Mouse (Mus musculus): ENCODE data around the gene Cd82. TPM values are rescaled to one million over a fixed set of nuclear protein-coding genes. Genes with fewer than 3 reads are reported as not detected.

Gene Cd82
- 4.1 and 7.2 TPM in 2 replicates for polyA plus RNA-seq (2016; fragmentation: Nextera tagmentation; extraction: Ambion mirVana)

GRCm38 (mm10) chr2:93462760-93463159 is at the start of gene Cd82:
Gene Cd82, minus strand, starts transcription at chr2:93463140.
- H3K4me3 ChIP-seq, result peak within 1 kb of the TSS; percentile 61
- peak; percentile 61 for DNase-seq (ENCODE audit: low spot score)
- no peaks in the 10 kb centered on the region for H3K9me3 ChIP-seq (replicated peaks)
- peaks cover 36% of the 10 kb centered on the region for H3K27me3 ChIP-seq (ENCODE audit: low read depth, poor library complexity, severe bottlenecking)
- H3K4me1 ChIP-seq, result peaks cover 29% of the 10 kb centered on the region
- 1% methylated on average over 20 of the region's 20 CpGs for WGBS
- no peaks in the 10 kb centered on the region for H3K36me3 ChIP-seq
- H3K27ac ChIP-seq, result peak within 1 kb of the TSS; percentile 75

- Histone ChIP-seq H3K27me3 (ENCODE audit: low read depth, poor library complexity, severe bottlenecking) (peaks cover 16% of the 10 kb centered on the region; the same call in 1 of the 2 replicates), H3K27ac (no peak overlapping the region), H3K36me3 (no peaks in the 10 kb centered on the region), H3K9me3 (replicated peaks) (no peaks in the 10 kb centered on the region), H3K4me3 (no peak overlapping the region), H3K4me1 (peaks cover 18% of the 10 kb centered on the region)
- DNase-seq (ENCODE audit: low spot score), result no peak
- WGBS, result 72% methylated on average over 7 of the region's 7 CpGs
Measured at GRCm38 (mm10) chr2:93512130-93512529, 49.2 kb upstream of the Cd82 start.

GRCm38 (mm10) chr2:93510839-93511238 is 47.9 kb upstream of the Cd82 start:
- no peak overlapping the region for H3K4me3 ChIP-seq
- no peak for DNase-seq (ENCODE audit: low spot score)
- H3K36me3 ChIP-seq, result no peaks in the 10 kb centered on the region
- peaks cover 18% of the 10 kb centered on the region for H3K4me1 ChIP-seq
- no peaks in the 10 kb centered on the region for H3K9me3 ChIP-seq (replicated peaks)
- H3K27me3 ChIP-seq (ENCODE audit: low read depth, poor library complexity, severe bottlenecking), result peaks cover 17% of the 10 kb centered on the region; the same call in 1 of the 2 replicates
- H3K27ac ChIP-seq, result no peak overlapping the region
- 91% methylated on average over 1 of the region's 1 CpGs for WGBS

- H3K27ac ChIP-seq, result no peak overlapping the region
- 79% methylated on average over 12 of the region's 12 CpGs for WGBS
- no peak for DNase-seq (ENCODE audit: low spot score)
- peaks cover 16% of the 10 kb centered on the region for H3K4me1 ChIP-seq
- H3K27me3 ChIP-seq (ENCODE audit: low read depth, poor library complexity, severe bottlenecking), result peaks cover 14% of the 10 kb centered on the region; the same call in 1 of the 2 replicates
- H3K36me3 ChIP-seq, result no peaks in the 10 kb centered on the region
- no peaks in the 10 kb centered on the region for H3K9me3 ChIP-seq (replicated peaks)
- H3K4me3 ChIP-seq, result no peak overlapping the region
Measured at GRCm38 (mm10) chr2:93509777-93510750, 47.1 kb upstream of the Cd82 start.

- no peak for DNase-seq (ENCODE audit: low spot score)
- WGBS, result 83% methylated on average over 6 of the region's 6 CpGs
- peaks cover 19% of the 10 kb centered on the region; the same call in 1 of the 2 replicates for H3K27me3 ChIP-seq (ENCODE audit: low read depth, poor library complexity, severe bottlenecking)
- H3K4me1 ChIP-seq, result peaks cover 46% of the 10 kb centered on the region
- H3K9me3 ChIP-seq (replicated peaks), result no peaks in the 10 kb centered on the region
- no peaks in the 10 kb centered on the region for H3K36me3 ChIP-seq
- H3K27ac ChIP-seq, result no peak overlapping the region
- H3K4me3 ChIP-seq, result no peak overlapping the region
Measured at GRCm38 (mm10) chr2:93505091-93505490, 42.2 kb upstream of the Cd82 start.

GRCm38 (mm10) chr2:93503353-93503752 is 40.4 kb upstream of the Cd82 start:
- Histone ChIP-seq H3K4me3 (no peak overlapping the region), H3K4me1 (peaks cover 46% of the 10 kb centered on the region), H3K36me3 (no peaks in the 10 kb centered on the region), H3K9me3 (replicated peaks) (no peaks in the 10 kb centered on the region), H3K27me3 (ENCODE audit: low read depth, poor library complexity, severe bottlenecking) (peaks cover 20% of the 10 kb centered on the region; the same call in 1 of the 2 replicates), H3K27ac (no peak overlapping the region)
- no peak for DNase-seq (ENCODE audit: low spot score)
- 75% methylated on average over 4 of the region's 4 CpGs for WGBS

- WGBS, result 28% methylated on average over 10 of the region's 10 CpGs
- DNase-seq (ENCODE audit: low spot score), result peak; percentile 90
- Histone ChIP-seq H3K9me3 (replicated peaks) (no peaks in the 10 kb centered on the region), H3K36me3 (no peaks in the 10 kb centered on the region), H3K4me3 (0 out of 2 replicates have a peak overlapping the region, but pooled peaks have one; percentile 16), H3K27me3 (ENCODE audit: low read depth, poor library complexity, severe bottlenecking) (peaks cover 15% of the 10 kb centered on the region; the same call in 1 of the 2 replicates), H3K4me1 (peaks cover 55% of the 10 kb centered on the region), H3K27ac (peak overlapping the region; percentile 86)
Measured at GRCm38 (mm10) chr2:93501303-93501702, 38.4 kb upstream of the Cd82 start.

- H3K36me3 ChIP-seq, result no peaks in the 10 kb centered on the region
- WGBS, result 92% methylated on average over 5 of the region's 5 CpGs
- 0 out of 2 replicates have a peak, but pooled peaks cover 12% of the 10 kb centered on the region for H3K27me3 ChIP-seq (ENCODE audit: low read depth, poor library complexity, severe bottlenecking)
- peak overlapping the region; percentile 37; the same call in 1 of the 2 replicates for H3K27ac ChIP-seq
- H3K4me3 ChIP-seq, result no peak overlapping the region
- no peaks in the 10 kb centered on the region for H3K9me3 ChIP-seq (replicated peaks)
- peaks cover 49% of the 10 kb centered on the region for H3K4me1 ChIP-seq
- DNase-seq (ENCODE audit: low spot score), result no peak
Measured at GRCm38 (mm10) chr2:93497221-93497620, 34.3 kb upstream of the Cd82 start.

GRCm38 (mm10) chr2:93495170-93495569 is 32.2 kb upstream of the Cd82 start:
- no peak for DNase-seq (ENCODE audit: low spot score)
- H3K36me3 ChIP-seq, result no peaks in the 10 kb centered on the region
- H3K9me3 ChIP-seq (replicated peaks), result no peaks in the 10 kb centered on the region
- H3K27me3 ChIP-seq (ENCODE audit: low read depth, poor library complexity, severe bottlenecking), result 0 out of 2 replicates have a peak, but pooled peaks cover 10% of the 10 kb centered on the region
- peaks cover 46% of the 10 kb centered on the region for H3K4me1 ChIP-seq
- H3K27ac ChIP-seq, result no peak overlapping the region
- H3K4me3 ChIP-seq, result no peak overlapping the region
- WGBS, result 93% methylated on average over 3 of the region's 3 CpGs

GRCm38 (mm10) chr2:93493541-93493940 is 30.6 kb upstream of the Cd82 start:
- Histone ChIP-seq H3K4me1 (peaks cover 57% of the 10 kb centered on the region), H3K4me3 (no peak overlapping the region), H3K27ac (peak overlapping the region; percentile 47; the same call in 1 of the 2 replicates), H3K9me3 (replicated peaks) (no peaks in the 10 kb centered on the region), H3K36me3 (no peaks in the 10 kb centered on the region), H3K27me3 (ENCODE audit: low read depth, poor library complexity, severe bottlenecking) (peaks cover 24% of the 10 kb centered on the region)
- DNase-seq (ENCODE audit: low spot score), result no peak
- WGBS, result 86% methylated on average over 3 of the region's 3 CpGs

GRCm38 (mm10) chr2:93490516-93490915 is 27.6 kb upstream of the Cd82 start:
- Histone ChIP-seq H3K27me3 (ENCODE audit: low read depth, poor library complexity, severe bottlenecking) (peaks cover 52% of the 10 kb centered on the region), H3K4me3 (no peak overlapping the region), H3K27ac (peak overlapping the region; percentile 76), H3K9me3 (replicated peaks) (no peaks in the 10 kb centered on the region), H3K4me1 (peaks cover 59% of the 10 kb centered on the region), H3K36me3 (no peaks in the 10 kb centered on the region)
- 40% methylated on average over 2 of the region's 2 CpGs for WGBS
- DNase-seq (ENCODE audit: low spot score), result peak; percentile 72

GRCm38 (mm10) chr2:93488911-93489587 is 26.1 kb upstream of the Cd82 start:
- WGBS, result 16% methylated on average over 19 of the region's 19 CpGs
- H3K27ac ChIP-seq, result peak overlapping the region; percentile 76

More at GRCm38 (mm10) chr2:93488911-93489587, 26.1 kb upstream of the Cd82 start:
- H3K9me3 ChIP-seq (replicated peaks), result no peaks in the 10 kb centered on the region
- H3K27me3 ChIP-seq (ENCODE audit: low read depth, poor library complexity, severe bottlenecking), result peaks cover 52% of the 10 kb centered on the region
- no peak overlapping the region for H3K4me3 ChIP-seq
- DNase-seq (ENCODE audit: low spot score), result peak; percentile 72
- H3K36me3 ChIP-seq, result no peaks in the 10 kb centered on the region
- H3K4me1 ChIP-seq, result peaks cover 59% of the 10 kb centered on the region
